Mouse (Mus musculus): Measurements from ENCODE around the gene Vmn2r10.
"Not testable (repeated sequence)": the region's sequence is repeated elsewhere in the genome, so short reads cannot be mapped to it uniquely, and the experiment has no call there.

Gene Vmn2r10

GRCm38 (mm10) chr5:109006427-109006826 lies at the start of gene Vmn2r10:
Gene Vmn2r10 (minus strand): TSS chr5:109006527.
- not testable (repeated sequence) for DNase-seq (ENCODE audit: low spot score in 2 of 2)

DNA sequence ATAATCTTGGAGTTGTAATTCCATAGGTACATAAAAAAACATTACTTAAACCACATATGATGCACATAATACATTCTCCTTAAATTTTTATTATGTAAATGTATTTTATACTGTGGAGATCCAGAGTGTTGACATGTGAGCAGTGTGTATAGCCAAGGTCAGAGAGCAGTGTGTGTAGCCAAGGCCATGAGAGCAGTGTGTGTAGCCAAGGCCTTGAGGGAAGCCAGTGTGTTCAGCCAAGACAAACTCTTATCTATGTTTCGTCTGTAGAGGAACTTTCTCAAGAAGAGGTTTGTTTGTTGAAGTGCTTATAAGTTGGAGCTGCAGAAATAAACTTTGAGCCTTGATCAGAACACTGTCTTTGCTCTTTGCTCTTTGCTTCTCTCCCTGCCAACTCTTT lies 49.0 kb upstream of the Vmn2r10 start:
- no peak for DNase-seq (ENCODE audit: low spot score in 2 of 2)

DNA sequence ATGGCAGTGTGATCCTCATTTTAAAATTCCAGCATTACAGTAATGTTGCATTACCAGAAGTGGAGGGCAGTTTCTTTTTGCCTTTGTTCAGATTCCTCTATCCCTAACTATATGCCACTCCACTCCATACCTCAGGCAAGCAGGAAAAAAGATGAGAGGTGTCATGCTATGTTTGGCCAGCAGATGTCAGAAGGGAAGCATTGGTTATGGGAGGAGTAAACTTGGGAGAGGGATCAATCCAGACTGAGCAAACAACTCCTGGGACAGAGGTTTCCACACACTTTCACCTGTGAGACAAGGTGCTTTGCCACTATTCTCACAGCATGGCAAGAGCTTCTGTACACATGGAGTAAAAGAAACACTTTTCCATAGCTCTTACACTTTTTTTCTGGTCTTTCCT lies 26.3 kb upstream of the Vmn2r10 start:
- DNase-seq (ENCODE audit: low spot score in 2 of 2), result peak in 1 of 2 experiments; percentile 0

DNA sequence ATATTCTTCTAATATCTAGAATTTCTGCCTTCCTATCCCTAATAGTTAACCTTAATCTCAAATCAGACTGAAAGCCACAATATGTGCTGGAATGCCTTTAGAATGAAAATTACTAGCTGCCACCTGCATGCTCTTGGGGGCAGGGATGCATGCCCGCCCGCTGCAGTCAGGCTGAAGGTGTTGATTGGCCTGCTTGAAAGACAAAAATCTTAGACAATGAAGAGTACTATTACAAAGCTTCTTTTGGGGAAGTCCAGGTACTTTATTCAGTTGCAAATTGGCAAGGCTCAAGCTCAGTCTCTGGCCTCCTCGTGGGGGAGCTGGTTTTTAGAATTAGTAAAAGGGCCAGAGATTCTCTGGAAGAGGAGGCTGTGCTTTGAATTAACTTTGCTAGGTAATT lies 17.4 kb downstream of the Vmn2r10 start:
- no peak for DNase-seq (ENCODE audit: low spot score in 2 of 2)
